Mouse (Mus musculus) cerebellum, adult 2 months (tissue): ENCODE data around the gene Abcg1.

ENCODE experiments used
- CTCF ChIP-seq: fragments of 200-500 bp; IDR thresholded peaks from 2 replicates; pipeline ENCODE4 v1.5.1; 2011; ENCODE audit warnings: low read depth, mild to moderate bottlenecking, control low read depth, low read length, moderate library complexity, borderline replicate concordance; ENCODE audit not compliant: insufficient read depth
- POLR2A ChIP-seq: fragments of 200-500 bp; IDR thresholded peaks from 2 replicates; pipeline ENCODE4 v1.6.1; 2011; ENCODE audit warnings: low read length, control low read depth, borderline replicate concordance; ENCODE audit not compliant: insufficient read depth

DNA sequence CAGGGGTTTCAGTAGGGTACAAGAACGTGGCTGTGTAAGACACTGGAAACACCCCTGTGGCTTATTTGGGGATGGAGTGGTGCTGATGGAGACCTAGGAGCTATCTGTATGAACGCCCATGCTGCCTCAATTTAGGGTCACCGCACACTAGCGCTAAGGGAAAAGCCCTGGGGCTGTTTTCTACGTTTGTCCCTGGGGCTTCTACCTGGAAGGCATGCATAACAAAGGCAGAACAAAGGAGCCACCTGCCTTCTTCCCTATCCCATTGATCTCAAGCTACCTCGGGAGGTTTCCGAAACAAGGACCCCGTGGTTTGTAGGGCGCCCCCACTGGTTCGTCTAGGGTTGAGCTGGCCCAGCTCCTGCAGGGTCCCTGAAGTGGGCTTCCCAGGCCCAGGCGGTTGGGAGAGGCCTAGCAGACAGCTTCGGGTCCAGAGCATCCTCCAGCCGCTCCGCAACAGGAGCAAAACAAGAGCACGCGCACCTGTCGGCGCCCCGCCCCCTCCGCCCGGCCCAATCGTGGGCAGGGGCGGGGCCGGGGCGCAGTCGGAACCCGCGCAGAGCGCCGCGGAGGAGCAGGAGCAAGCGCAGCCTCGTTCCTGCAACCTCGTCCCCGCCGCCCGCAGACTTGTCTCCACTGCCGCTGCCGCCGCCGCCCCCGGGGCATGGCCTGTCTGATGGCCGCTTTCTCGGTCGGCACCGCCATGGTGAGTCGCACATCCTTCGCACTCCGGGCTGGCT is at the start of gene Abcg1:
- TF ChIP-seq CTCF (no peak), POLR2A (peak; percentile 85)
